Comparison of ENCODE assay signal across 8 mouse cellular contexts in the genomic region with DNA sequence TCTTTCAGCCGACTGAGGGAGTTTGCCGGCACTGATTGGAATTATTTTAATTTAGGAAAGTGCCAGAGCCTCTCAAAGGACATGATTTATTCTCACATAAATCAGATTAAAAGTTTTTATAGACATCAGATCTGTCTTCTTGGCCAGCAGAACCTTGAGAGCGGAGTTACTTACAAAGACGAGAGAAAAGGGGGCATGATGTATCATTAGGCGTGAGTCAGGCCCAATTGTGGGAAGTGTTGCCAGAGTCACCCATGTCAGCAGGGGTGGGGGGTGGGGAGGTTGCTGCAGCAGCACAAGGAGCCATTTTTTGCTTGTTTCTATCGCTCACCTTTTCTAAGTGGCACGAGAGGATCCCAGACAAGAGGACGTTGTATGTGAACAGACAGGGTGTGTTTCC.
DNase-seq lines count a peak whose midpoint lies in the region; ATAC-seq lines count a peak whose summit lies in the region.

No protein-coding gene starts in this region.

- H3K27ac ChIP-seq in lung, embryonic 15.5 days, result peak overlapping the region; percentile 48
- H3K27ac ChIP-seq in hindbrain, embryonic 16.5 days (ENCODE audit: low read depth, low read length), result no peak overlapping the region

- WGBS in lung, embryonic 15.5 days, result under 1% methylated on average over 8 of the region's 8 CpGs
- 4% methylated on average over 8 of the region's 8 CpGs for WGBS in hindbrain, embryonic 16.5 days

- DNase-seq in lung, postnatal 36 days, result no peak
- DNase-seq in embryo, embryonic 9.5 days (ENCODE audit: extremely low spot score), result peak; percentile 31
- peak; percentile 46 for DNase-seq in neural tube, embryonic 10.5 days (ENCODE audit: extremely low spot score, low spot score)
- no peak for DNase-seq in layer of hippocampus, adult 18-20 months (ENCODE audit: low spot score in 2 of 2)
- DNase-seq in layer of hippocampus, adult 9-10 months (ENCODE audit: low spot score), result no peak
- DNase-seq in urinary bladder, adult 18-20 months (ENCODE audit: low spot score in 2 of 2), result no peak

- H3K4me3 ChIP-seq in lung, embryonic 15.5 days, result peak overlapping the region; percentile 40
- H3K4me3 ChIP-seq in hindbrain, embryonic 16.5 days (ENCODE audit: low read length), result peak overlapping the region; percentile 8; the same call in 1 of the 2 replicates

- H3K4me1 ChIP-seq in lung, embryonic 15.5 days, result 0 out of 2 replicates have a peak, but pooled peaks cover 6% of the 10 kb centered on the region
- H3K4me1 ChIP-seq in hindbrain, embryonic 16.5 days (ENCODE audit: control insufficient read depth, insufficient read depth, low read depth, low read length), result peaks cover 35% of the 10 kb centered on the region

- H3K36me3 ChIP-seq in lung, embryonic 15.5 days, result no peaks in the 10 kb centered on the region
- H3K36me3 ChIP-seq in hindbrain, embryonic 16.5 days (ENCODE audit: control insufficient read depth, insufficient read depth, low read length), result no peaks in the 10 kb centered on the region

- H3K9me3 ChIP-seq in lung, embryonic 15.5 days, result no peaks in the 10 kb centered on the region
- H3K9me3 ChIP-seq in hindbrain, embryonic 16.5 days (ENCODE audit: control insufficient read depth, low read length), result no peaks in the 10 kb centered on the region

- no peak for ATAC-seq in lung, embryonic 15.5 days (ENCODE audit: borderline replicate concordance, extremely low read depth, low FRiP score, low TSS enrichment)
- ATAC-seq in hindbrain, embryonic 16.5 days, result no peak

- peaks cover 8% of the 10 kb centered on the region; the same call in 1 of the 2 replicates for H3K27me3 ChIP-seq in lung, embryonic 15.5 days
- no peaks in the 10 kb centered on the region for H3K27me3 ChIP-seq in hindbrain, embryonic 16.5 days (replicated peaks; ENCODE audit: control insufficient read depth, insufficient read depth, low read length)

- peak overlapping the region; percentile 78 for H3K4me2 ChIP-seq in lung, embryonic 15.5 days
- peak overlapping the region; percentile 43 for H3K4me2 ChIP-seq in hindbrain, embryonic 16.5 days (ENCODE audit: low read length)

- H3K9ac ChIP-seq in lung, embryonic 15.5 days, result peak overlapping the region; percentile 34
- H3K9ac ChIP-seq in hindbrain, embryonic 16.5 days (ENCODE audit: low read depth, low read length), result no peak overlapping the region; the same call in 1 of the 2 replicates

Comparison
In these comparisons a context has a peak if more than half of its experiments do, and no peak if none do; other contexts are left out.
1. DNase-seq: peak in embryo, embryonic 9.5 days (single experiment) and neural tube, embryonic 10.5 days (single experiment); none in lung, postnatal 36 days (single experiment), layer of hippocampus, adult 18-20 months (0 of 2), layer of hippocampus, adult 9-10 months (single experiment) and urinary bladder, adult 18-20 months (0 of 2).